ENCODE assay signal across 14 mouse cellular contexts in genomic region chr2:157471737-157472136, GRCm38 (mm10). TPM values are rescaled to one million over a fixed set of nuclear protein-coding genes. Genes with fewer than 3 reads are reported as not detected.
A peak's percentile ranks its signal among the peaks of the same experiment; 100 is the strongest.
DNase-seq lines count a peak whose midpoint lies in the region; ATAC-seq lines count a peak whose summit lies in the region.
"Had no signal": no experiment of that assay in that cellular context is flagged by ENCODE, and none has a peak within 500 bp of the region (broad histone marks: within the 10 kb centered on the region; RNA-seq: fewer than 3 reads in every experiment).

No protein-coding gene starts in this region.

- DNase-seq in forebrain, embryonic 11.5 days (ENCODE audit: low spot score) = no peak
- peak; percentile 51 for DNase-seq in Muller cell, postnatal 12 days (ENCODE audit: inconsistent ontology term)
- no peak for DNase-seq in cerebellum, postnatal 14 days
- DNase-seq in spleen, postnatal 36 days (ENCODE audit: low spot score in 2 of 2) = no peak
- no peak for DNase-seq in urinary bladder, postnatal 25 days (ENCODE audit: low spot score)
- DNase-seq: cerebellum, adult 11 months; heart, adult 18-20 months; kidney, adult 8-10 months had no signal

- no peak overlapping the region for H3K4me3 ChIP-seq in forebrain, embryonic 11.5 days (ENCODE audit: low read depth, low read length)
- H3K4me3 ChIP-seq in forebrain, embryonic 16.5 days (replicated peaks; ENCODE audit: low read length) = no peak overlapping the region
- no peak overlapping the region for H3K4me3 ChIP-seq in hindbrain, embryonic 12.5 days
- no peak overlapping the region for H3K4me3 ChIP-seq in midbrain, embryonic 12.5 days
- H3K4me3 ChIP-seq: erythroblast, embryonic 14.5 days had no signal

- peaks cover 51% of the 10 kb centered on the region for H3K4me1 ChIP-seq in forebrain, embryonic 11.5 days (replicated peaks; ENCODE audit: control insufficient read depth, insufficient read depth, low read length)
- peaks cover 41% of the 10 kb centered on the region for H3K4me1 ChIP-seq in forebrain, embryonic 16.5 days (replicated peaks; ENCODE audit: control insufficient read depth, insufficient read depth, low read length)
- H3K4me1 ChIP-seq in hindbrain, embryonic 12.5 days = peaks cover 71% of the 10 kb centered on the region
- peaks cover 67% of the 10 kb centered on the region for H3K4me1 ChIP-seq in midbrain, embryonic 12.5 days

- H3K27me3 ChIP-seq in forebrain, embryonic 11.5 days (ENCODE audit: control insufficient read depth, insufficient read depth, low read length) = no peaks in the 10 kb centered on the region
- no peaks in the 10 kb centered on the region for H3K27me3 ChIP-seq in forebrain, embryonic 16.5 days (replicated peaks; ENCODE audit: control insufficient read depth, insufficient read depth, low read length)
- no peaks in the 10 kb centered on the region for H3K27me3 ChIP-seq in hindbrain, embryonic 12.5 days
- no peaks in the 10 kb centered on the region for H3K27me3 ChIP-seq in midbrain, embryonic 12.5 days

- 0 out of 2 replicates have a peak overlapping the region, but pooled peaks have one; percentile 5 for H3K9ac ChIP-seq in forebrain, embryonic 11.5 days (ENCODE audit: low read length)
- H3K9ac ChIP-seq in forebrain, embryonic 16.5 days (replicated peaks; ENCODE audit: low read depth, low read length) = no peak overlapping the region; the same call in 1 of the 2 replicates
- H3K9ac ChIP-seq in hindbrain, embryonic 12.5 days = peak overlapping the region; percentile 3; the same call in 1 of the 2 replicates
- H3K9ac ChIP-seq in midbrain, embryonic 12.5 days (replicated peaks) = 0 out of 2 replicates have a peak overlapping the region, but pooled peaks have one; percentile 34

- H3K4me2 ChIP-seq in forebrain, embryonic 11.5 days (ENCODE audit: low read depth, low read length, severe bottlenecking) = no peak overlapping the region
- H3K4me2 ChIP-seq in forebrain, embryonic 16.5 days (ENCODE audit: low read length) = no peak overlapping the region
- H3K4me2 ChIP-seq in hindbrain, embryonic 12.5 days (replicated peaks) = no peak overlapping the region
- no peak overlapping the region for H3K4me2 ChIP-seq in midbrain, embryonic 12.5 days (replicated peaks)

- H3K36me3 ChIP-seq in forebrain, embryonic 11.5 days (ENCODE audit: control insufficient read depth, insufficient read depth, low read length) = peaks cover 9% of the 10 kb centered on the region; the same call in 1 of the 2 replicates
- H3K36me3 ChIP-seq in forebrain, embryonic 16.5 days (ENCODE audit: control insufficient read depth, insufficient read depth) = peaks cover 20% of the 10 kb centered on the region
- peaks cover 37% of the 10 kb centered on the region for H3K36me3 ChIP-seq in hindbrain, embryonic 12.5 days
- peaks cover 47% of the 10 kb centered on the region for H3K36me3 ChIP-seq in midbrain, embryonic 12.5 days
- H3K36me3 ChIP-seq: G1E had no signal

- H3K27ac ChIP-seq in forebrain, embryonic 11.5 days (ENCODE audit: low read depth, low read length) = 0 out of 2 replicates have a peak overlapping the region, but pooled peaks have one; percentile 15
- H3K27ac ChIP-seq in forebrain, embryonic 16.5 days (ENCODE audit: low read length) = no peak overlapping the region
- 0 out of 2 replicates have a peak overlapping the region, but pooled peaks have one; percentile 26 for H3K27ac ChIP-seq in hindbrain, embryonic 12.5 days
- peak overlapping the region; percentile 97 for H3K27ac ChIP-seq in midbrain, embryonic 12.5 days (replicated peaks)
- H3K27ac ChIP-seq: macrophage had no signal

- WGBS in forebrain, embryonic 11.5 days = 65% methylated on average over 6 of the region's 6 CpGs
- WGBS in forebrain, embryonic 16.5 days = 75% methylated on average over 6 of the region's 6 CpGs
- 53% methylated on average over 6 of the region's 6 CpGs for WGBS in hindbrain, embryonic 12.5 days
- WGBS in midbrain, embryonic 12.5 days = 71% methylated on average over 6 of the region's 6 CpGs

- H3K9me3 ChIP-seq in forebrain, embryonic 11.5 days (ENCODE audit: control insufficient read depth, low read length) = no peaks in the 10 kb centered on the region
- no peaks in the 10 kb centered on the region for H3K9me3 ChIP-seq in forebrain, embryonic 16.5 days (ENCODE audit: control insufficient read depth, low read length)
- no peaks in the 10 kb centered on the region for H3K9me3 ChIP-seq in hindbrain, embryonic 12.5 days (replicated peaks)
- no peaks in the 10 kb centered on the region for H3K9me3 ChIP-seq in midbrain, embryonic 12.5 days
- H3K9me3 ChIP-seq: G1E had no signal

- ATAC-seq in forebrain, embryonic 11.5 days (replicated peaks; ENCODE audit: low FRiP score) = no peak
- no peak for ATAC-seq in forebrain, embryonic 16.5 days
- no peak for ATAC-seq in hindbrain, embryonic 12.5 days (ENCODE audit: low FRiP score)
- no peak for ATAC-seq in midbrain, embryonic 12.5 days (ENCODE audit: low FRiP score, low read depth)

RNA-seq across cellular contexts. Expression of gene Src, which starts 53.5 kb away (rescaled TPM):
- 20.3 and 23.2 TPM in 2 replicates for polyA plus RNA-seq in forebrain, embryonic 11.5 days (2014; fragmentation: Nextera tagmentation; extraction: Ambion mirVana)
- 32.2 and 36.6 TPM in 2 replicates for polyA plus RNA-seq in forebrain, embryonic 16.5 days (2015; fragmentation: Nextera tagmentation; extraction: Ambion mirVana)
- polyA plus RNA-seq in hindbrain, embryonic 12.5 days (2016; fragmentation: Nextera tagmentation; extraction: Ambion mirVana) = 33.6 and 35.1 TPM in 2 replicates
- polyA plus RNA-seq in midbrain, embryonic 12.5 days (2016; fragmentation: Nextera tagmentation; extraction: Ambion mirVana) = 33.5 and 36.6 TPM in 2 replicates
